Mouse (Mus musculus): ENCODE measurements around the gene Ubac2. TPM values are rescaled to one million over a fixed set of nuclear protein-coding genes. Genes with fewer than 3 reads are reported as not detected.
A peak's percentile ranks its signal among the peaks of the same experiment; 100 is the strongest.

Gene Ubac2
- polyA plus RNA-seq, 1 experiment = 21.6 TPM

GRCm38 (mm10) chr14:121930731-121931383, 52.4 kb downstream of the Ubac2 start:
- H3K27ac ChIP-seq (ENCODE audit: control insufficient read depth, insufficient read depth, low read depth, low read length, poor library complexity) = peak overlapping the region; percentile 22; the same call in 1 of the 2 replicates
- H3K4me3 ChIP-seq (replicated peaks; ENCODE audit: control insufficient read depth, low read depth, low read length) = no peak overlapping the region
- peaks cover 15% of the 10 kb centered on the region for H3K4me1 ChIP-seq (ENCODE audit: control insufficient read depth, insufficient read depth, low read length)
- WGBS = 58% methylated on average over 7 of the region's 7 CpGs
- TF ChIP-seq POLR2A (IDR thresholded peaks at IDR 0.05; ENCODE audit: borderline replicate concordance, control insufficient read depth, low read depth, low read length) (no peak), CTCF (IDR thresholded peaks at IDR 0.05; ENCODE audit: control insufficient read depth, insufficient read depth, low read length) (no peak)

GRCm38 (mm10) chr14:121931594-121931993, 53.2 kb downstream of the Ubac2 start:
- peaks cover 15% of the 10 kb centered on the region for H3K4me1 ChIP-seq (ENCODE audit: control insufficient read depth, insufficient read depth, low read length)
- no peak overlapping the region for H3K4me3 ChIP-seq (replicated peaks; ENCODE audit: control insufficient read depth, low read depth, low read length)
- peak overlapping the region; percentile 6; the same call in 1 of the 2 replicates for H3K27ac ChIP-seq (ENCODE audit: control insufficient read depth, insufficient read depth, low read depth, low read length, poor library complexity)
- WGBS = 70% methylated on average over 3 of the region's 3 CpGs
- TF ChIP-seq POLR2A (IDR thresholded peaks at IDR 0.05; ENCODE audit: borderline replicate concordance, control insufficient read depth, low read depth, low read length) (no peak), CTCF (IDR thresholded peaks at IDR 0.05; ENCODE audit: control insufficient read depth, insufficient read depth, low read length) (no peak)

- H3K4me1 ChIP-seq (ENCODE audit: control insufficient read depth, insufficient read depth, low read length) = peaks cover 17% of the 10 kb centered on the region
- no peak for TF ChIP-seq POLR2A (IDR thresholded peaks at IDR 0.05; ENCODE audit: borderline replicate concordance, control insufficient read depth, low read depth, low read length)
- H3K4me3 ChIP-seq (replicated peaks; ENCODE audit: control insufficient read depth, low read depth, low read length) = no peak overlapping the region
- 76% methylated on average over 4 of the region's 4 CpGs for WGBS
- H3K27ac ChIP-seq (ENCODE audit: control insufficient read depth, insufficient read depth, low read depth, low read length, poor library complexity) = peak overlapping the region; percentile 20; the same call in 1 of the 2 replicates
These were observed 53.8 kb downstream of the Ubac2 start for GRCm38 (mm10) chr14:121932180-121932579.

- Histone ChIP-seq H3K4me1 (ENCODE audit: control insufficient read depth, insufficient read depth, low read length) (peaks cover 22% of the 10 kb centered on the region), H3K27ac (ENCODE audit: control insufficient read depth, insufficient read depth, low read depth, low read length, poor library complexity) (peak overlapping the region; percentile 1), H3K4me3 (replicated peaks; ENCODE audit: control insufficient read depth, low read depth, low read length) (no peak overlapping the region)
- TF ChIP-seq POLR2A (IDR thresholded peaks at IDR 0.05; ENCODE audit: borderline replicate concordance, control insufficient read depth, low read depth, low read length) = no peak
- WGBS = 50% methylated on average over 7 of the region's 7 CpGs
These were observed 55.6 kb downstream of the Ubac2 start for GRCm38 (mm10) chr14:121933906-121934596.

GRCm38 (mm10) chr14:121934597-121934946, 56.2 kb downstream of the Ubac2 start:
- no peak for TF ChIP-seq CTCF (IDR thresholded peaks at IDR 0.05; ENCODE audit: control insufficient read depth, insufficient read depth, low read length)
- no peak for TF ChIP-seq POLR2A (IDR thresholded peaks at IDR 0.05; ENCODE audit: borderline replicate concordance, control insufficient read depth, low read depth, low read length)
- no peak overlapping the region for H3K27ac ChIP-seq (ENCODE audit: control insufficient read depth, insufficient read depth, low read depth, low read length, poor library complexity)
- peaks cover 22% of the 10 kb centered on the region for H3K4me1 ChIP-seq (ENCODE audit: control insufficient read depth, insufficient read depth, low read length)
- 16% methylated on average over 5 of the region's 5 CpGs for WGBS
- no peak overlapping the region for H3K4me3 ChIP-seq (replicated peaks; ENCODE audit: control insufficient read depth, low read depth, low read length)

GRCm38 (mm10) chr14:121936356-121936755, 57.9 kb downstream of the Ubac2 start:
- no peak for TF ChIP-seq POLR2A (IDR thresholded peaks at IDR 0.05; ENCODE audit: borderline replicate concordance, control insufficient read depth, low read depth, low read length)
- TF ChIP-seq CTCF (IDR thresholded peaks at IDR 0.05; ENCODE audit: control insufficient read depth, insufficient read depth, low read length) = no peak
- no peak overlapping the region for H3K4me3 ChIP-seq (replicated peaks; ENCODE audit: control insufficient read depth, low read depth, low read length)
- peaks cover 21% of the 10 kb centered on the region for H3K4me1 ChIP-seq (ENCODE audit: control insufficient read depth, insufficient read depth, low read length)
- 76% methylated on average over 4 of the region's 4 CpGs for WGBS
- H3K27ac ChIP-seq (ENCODE audit: control insufficient read depth, insufficient read depth, low read depth, low read length, poor library complexity) = no peak overlapping the region

- Histone ChIP-seq H3K27ac (ENCODE audit: control insufficient read depth, insufficient read depth, low read depth, low read length, poor library complexity) (peak overlapping the region; percentile 7; the same call in 1 of the 2 replicates), H3K4me1 (ENCODE audit: control insufficient read depth, insufficient read depth, low read length) (peaks cover 18% of the 10 kb centered on the region), H3K4me3 (replicated peaks; ENCODE audit: control insufficient read depth, low read depth, low read length) (no peak overlapping the region)
- TF ChIP-seq POLR2A (IDR thresholded peaks at IDR 0.05; ENCODE audit: borderline replicate concordance, control insufficient read depth, low read depth, low read length) (no peak), CTCF (IDR thresholded peaks at IDR 0.05; ENCODE audit: control insufficient read depth, insufficient read depth, low read length) (no peak)
- 71% methylated on average over 8 of the region's 8 CpGs for WGBS
These were observed 58.4 kb downstream of the Ubac2 start for GRCm38 (mm10) chr14:121936856-121937255.

GRCm38 (mm10) chr14:121937601-121938255, 59.3 kb downstream of the Ubac2 start:
- WGBS = 30% methylated on average over 11 of the region's 11 CpGs
- no peak overlapping the region for H3K4me3 ChIP-seq (replicated peaks; ENCODE audit: control insufficient read depth, low read depth, low read length)
- TF ChIP-seq CTCF (IDR thresholded peaks at IDR 0.05; ENCODE audit: control insufficient read depth, insufficient read depth, low read length) (no peak), POLR2A (IDR thresholded peaks at IDR 0.05; ENCODE audit: borderline replicate concordance, control insufficient read depth, low read depth, low read length) (peak; percentile 35; the same call in 1 of the 2 replicates)
- peak overlapping the region; percentile 77 for H3K27ac ChIP-seq (ENCODE audit: control insufficient read depth, insufficient read depth, low read depth, low read length, poor library complexity)
- H3K4me1 ChIP-seq (ENCODE audit: control insufficient read depth, insufficient read depth, low read length) = peaks cover 16% of the 10 kb centered on the region

All from bone marrow, adult 2 months (tissue).